Mouse (Mus musculus) cerebellum, postnatal 36 days (tissue): ENCODE measurements around the gene Sept4.

Experiments used
- DNase-seq, 2 experiments: peaks; one replicate each; pipeline ENCODE4 v3.0.0; 2021 to 2022; ENCODE audit warnings: mixed read lengths in 2 of 2

Sept4 gene

DNA sequence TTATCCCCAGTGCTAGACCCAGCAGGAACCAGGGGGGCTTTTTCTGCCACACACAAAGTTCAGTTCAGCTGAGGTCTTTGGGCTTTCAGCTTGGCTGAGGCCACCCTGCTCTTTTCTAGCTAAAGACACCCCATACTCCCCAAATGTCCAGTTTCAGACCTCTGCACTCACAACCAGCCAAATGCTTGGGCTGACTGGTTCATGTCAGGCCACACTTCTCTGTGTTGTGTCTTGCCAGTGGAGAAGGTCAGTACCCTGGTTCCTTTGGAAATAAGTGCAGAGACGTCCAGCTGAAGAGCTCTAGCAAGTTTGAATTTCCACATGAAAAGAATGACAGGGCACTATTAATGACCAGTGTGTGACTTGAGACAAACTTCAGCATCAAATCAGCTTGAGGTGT lies 11.0 kb downstream of the Sept4 start:
- no peak for DNase-seq

DNA sequence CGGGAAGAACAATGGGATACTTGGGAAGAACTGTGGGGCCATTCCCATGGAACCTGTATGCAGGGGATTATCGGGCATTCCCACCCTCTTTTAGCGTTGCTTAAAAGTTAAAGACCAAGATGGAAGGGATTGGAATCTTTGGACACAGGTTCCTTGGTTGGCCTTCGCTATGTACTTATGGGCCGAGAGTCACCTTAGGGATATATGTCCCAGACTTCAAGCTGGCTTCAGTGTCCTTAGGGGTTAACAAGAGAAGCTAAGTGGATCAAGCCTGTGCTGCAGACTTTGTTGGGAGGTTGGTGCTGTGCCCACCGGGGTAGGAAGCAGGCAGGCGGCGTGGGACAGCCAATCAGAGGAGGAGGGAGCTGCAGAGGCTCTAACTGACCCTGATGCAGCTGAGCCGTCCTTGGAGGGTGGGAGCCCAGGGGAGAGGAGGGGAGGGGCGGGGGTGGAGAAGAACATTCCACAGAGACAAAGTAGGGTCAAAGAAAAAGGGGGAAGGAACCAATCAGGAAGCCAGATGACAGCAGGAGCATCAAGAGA lies 11.9 kb downstream of the Sept4 start:
- DNase-seq: peak in 1 of 2 experiments; percentile 29

DNA sequence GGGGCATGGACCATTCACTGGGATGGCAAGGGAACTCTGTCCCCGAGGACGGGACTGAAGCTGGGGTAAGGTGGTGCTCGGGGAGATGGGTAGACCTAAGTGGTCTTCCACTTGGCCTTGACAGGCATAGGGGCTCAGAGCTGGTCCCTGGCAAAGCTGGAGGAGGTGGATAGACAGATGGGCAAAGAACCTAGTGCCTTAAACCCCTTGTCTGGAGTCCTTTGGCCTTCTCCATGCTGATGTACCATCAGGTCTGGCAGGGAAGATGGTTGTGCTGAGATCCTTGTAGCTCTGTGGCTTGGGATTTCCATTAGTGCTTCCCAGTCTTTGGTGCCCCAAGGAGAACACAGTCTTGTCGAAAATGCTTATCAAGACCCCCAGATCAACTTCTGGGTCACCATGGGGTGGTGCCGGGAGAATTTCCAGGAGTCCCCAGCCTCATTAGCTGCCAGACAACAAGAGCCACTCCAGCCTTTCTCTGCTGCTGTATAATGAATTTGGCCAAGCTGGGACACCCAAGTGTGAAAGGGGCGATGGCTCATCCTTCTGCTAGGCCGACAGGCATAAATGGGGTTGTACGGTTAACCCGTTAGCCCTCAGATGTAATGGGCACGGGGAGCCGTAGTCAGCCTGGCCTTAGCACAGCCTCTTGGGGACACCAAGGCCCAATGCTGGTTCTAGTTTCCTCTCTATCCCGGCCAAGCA lies 12.6 kb downstream of the Sept4 start:
- no peak for DNase-seq

DNA sequence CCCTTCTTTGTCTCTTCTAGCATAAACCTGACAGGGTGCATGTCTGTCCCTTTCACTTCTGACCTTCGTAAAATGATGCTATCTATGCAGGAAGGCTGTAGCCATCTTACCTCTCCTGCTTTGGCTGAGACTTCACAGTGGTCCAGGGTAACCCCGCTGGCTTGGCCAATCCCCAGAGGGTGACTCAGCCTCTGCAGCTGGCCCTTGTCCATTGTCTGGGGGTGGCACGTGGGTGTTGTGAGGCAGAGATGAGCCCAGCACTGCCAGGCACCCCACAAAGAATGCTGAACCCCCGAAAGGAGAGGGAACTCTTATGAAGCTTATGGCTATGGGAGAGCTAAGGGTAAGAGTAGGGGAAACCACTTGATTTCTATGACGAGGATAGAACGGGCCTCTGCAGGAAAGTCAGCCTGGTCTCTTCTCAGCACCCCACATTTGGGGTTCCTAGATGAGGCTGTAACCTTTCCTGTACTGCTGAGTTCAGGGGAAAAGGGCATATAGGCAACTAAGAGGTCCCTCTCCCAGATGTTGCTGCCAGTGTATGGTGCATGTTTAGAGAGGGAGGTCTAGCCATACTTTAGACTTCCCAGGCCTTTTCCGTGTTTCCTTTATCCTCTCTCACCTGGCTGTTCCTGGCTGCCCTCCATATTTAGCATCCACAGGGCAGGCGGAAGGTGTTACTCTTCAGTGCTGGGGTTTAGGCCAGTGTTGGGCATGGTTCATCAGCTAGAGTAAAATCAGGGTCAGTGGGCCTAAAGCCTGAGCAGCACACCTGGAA lies 13.4 kb downstream of the Sept4 start:
- DNase-seq: peak; percentile 50 to 54

DNA sequence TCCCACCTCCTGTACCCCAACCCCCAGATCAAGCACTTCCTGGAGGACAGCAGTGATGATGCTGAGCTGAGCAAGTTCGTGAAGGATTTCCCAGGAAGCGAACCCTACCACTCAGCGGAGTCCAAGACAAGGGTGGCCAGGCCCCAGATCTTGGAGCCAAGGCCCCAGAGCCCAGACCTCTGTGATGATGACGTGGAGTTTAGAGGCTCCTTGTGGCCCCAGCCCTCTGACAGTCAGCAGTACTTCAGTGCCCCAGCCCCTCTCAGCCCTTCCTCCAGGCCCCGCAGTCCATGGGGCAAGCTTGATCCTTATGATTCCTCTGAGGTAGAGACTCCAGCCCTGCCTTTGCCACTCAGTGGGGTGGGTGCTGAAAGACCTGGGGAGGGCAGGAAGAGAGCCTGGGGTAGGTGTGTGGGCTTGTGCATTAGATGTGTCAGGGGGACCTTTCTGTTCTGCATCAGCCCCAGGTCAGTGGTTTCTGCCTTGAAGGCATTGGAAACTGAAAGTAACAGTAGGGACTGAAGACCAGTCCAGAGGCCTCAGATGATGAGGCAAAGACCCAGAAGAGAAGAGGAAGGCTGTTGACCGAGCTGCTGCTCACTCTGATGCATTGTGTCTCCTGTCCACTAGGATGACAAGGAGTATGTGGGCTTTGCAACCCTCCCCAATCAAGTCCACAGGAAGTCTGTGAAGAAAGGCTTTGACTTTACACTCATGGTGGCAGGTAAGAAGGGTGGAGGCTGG lies 14.8 kb downstream of the Sept4 start:
- DNase-seq: no peak

DNA sequence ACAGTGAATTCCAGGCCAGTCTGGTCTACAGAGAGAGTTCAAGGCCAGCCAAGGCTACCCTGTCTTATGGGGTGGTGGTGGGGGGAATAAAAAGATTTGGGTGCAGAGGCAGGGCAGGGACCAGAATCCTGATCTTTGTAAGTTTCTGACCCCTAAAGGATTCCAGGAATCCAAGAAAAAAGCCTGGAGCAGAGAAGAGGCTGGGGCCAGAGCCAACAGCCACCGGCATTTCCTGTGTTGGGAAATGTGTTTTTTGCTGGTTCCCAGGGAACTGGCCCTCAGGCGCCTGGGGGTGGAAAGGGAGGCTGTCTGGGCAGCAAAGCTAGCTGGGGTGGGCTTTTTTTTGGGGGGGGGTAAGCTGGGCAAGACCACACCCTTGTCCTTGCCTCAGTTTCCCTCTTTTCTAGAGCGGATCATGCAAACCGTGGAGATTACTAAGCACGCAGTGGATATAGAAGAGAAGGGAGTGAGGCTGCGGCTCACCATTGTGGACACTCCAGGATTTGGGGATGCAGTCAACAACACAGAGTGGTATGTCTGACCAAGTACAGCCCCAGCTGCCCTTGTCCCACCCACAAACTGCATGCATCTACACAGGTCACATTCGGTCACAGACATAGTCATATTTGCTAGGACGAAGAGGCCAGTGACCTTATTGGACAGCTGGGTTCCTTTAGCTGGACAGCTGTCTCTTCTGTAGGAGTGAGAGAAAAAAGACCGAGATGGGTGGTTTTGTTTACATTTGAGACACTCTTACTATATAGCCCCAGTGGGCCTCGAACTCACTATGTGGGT lies 16.2 kb downstream of the Sept4 start:
- no peak for DNase-seq

DNA sequence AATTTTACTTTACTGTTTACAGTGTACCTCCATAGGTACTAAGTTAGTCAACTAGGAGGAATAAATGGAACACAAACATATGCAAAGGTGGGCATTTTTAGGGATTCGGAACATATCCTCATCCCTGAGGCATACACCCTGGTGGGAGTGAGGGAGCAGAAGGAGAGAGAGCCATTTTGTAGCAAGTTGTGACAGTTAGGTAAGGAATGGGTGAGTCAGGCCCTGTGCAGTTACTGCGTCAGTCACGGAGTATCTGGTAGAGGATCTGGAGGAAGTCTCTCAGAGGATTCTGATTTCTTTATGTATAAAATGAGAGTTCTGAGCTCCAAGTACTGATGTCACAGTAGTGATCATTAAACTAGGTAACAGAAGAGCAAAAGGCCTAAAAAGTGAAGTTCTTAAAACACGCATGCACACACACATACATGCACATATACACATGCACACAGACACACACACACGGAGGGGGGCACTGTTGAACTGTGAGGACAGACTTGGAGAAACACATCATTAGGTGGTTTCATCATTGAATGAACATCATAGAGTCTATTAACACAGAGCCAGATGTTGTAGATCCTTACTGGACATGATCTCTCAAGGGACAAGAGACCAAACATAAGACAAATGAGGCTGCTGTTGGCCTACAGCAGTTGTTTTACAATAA lies 18.6 kb downstream of the Sept4 start:
- DNase-seq: no peak

DNA sequence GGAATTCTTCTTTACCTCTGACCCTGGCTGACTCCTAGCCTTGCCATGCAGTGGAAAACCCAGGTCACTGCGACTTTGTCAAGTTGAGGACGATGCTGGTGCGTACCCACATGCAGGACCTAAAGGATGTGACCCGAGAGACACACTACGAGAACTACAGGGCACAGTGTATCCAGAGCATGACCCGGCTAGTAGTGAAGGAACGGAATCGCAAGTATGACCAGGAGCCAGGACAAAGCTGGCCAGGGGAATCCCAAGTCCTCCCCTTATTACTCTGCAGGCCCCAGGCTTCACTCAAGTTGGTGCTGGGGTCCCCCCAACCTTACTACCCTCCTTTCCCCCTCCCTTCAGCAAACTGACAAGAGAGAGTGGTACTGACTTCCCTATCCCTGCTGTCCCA lies 20.9 kb downstream of the Sept4 start:
- DNase-seq: no peak

DNA sequence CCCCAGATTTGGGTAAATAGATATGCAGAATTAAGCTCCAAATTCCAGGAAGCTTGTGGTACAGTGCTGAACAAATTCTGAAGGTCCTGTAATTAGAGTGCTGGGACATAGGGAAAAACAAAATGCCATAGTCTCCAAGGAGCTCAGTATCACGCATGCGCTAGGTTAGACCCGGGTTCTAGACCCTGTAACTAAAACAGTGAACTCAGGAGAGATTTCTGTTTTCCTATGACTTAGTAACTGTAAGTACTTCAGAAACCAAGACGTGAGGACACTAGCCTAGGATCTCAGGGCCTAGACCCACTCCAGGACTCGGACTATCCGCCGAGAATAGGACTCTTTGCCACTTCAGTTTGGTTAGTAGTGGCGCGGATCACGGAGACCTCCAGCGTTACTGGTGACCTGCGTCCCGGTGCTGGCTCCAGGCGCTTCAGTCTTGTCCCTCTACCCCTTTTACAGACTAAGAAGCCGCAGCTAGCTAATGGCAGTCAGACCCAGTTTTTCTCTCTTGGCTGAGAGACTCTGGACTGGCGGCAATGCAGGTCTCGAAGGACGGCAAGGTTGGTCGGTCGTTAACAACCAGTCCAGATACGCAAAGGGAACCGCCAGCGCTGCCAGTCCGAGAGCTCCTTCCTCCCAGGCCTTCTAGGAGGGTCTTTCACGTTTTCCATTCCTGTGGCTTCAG lies 22.3 kb downstream of the Sept4 start:
- peak; percentile 41 to 54 for DNase-seq

DNA sequence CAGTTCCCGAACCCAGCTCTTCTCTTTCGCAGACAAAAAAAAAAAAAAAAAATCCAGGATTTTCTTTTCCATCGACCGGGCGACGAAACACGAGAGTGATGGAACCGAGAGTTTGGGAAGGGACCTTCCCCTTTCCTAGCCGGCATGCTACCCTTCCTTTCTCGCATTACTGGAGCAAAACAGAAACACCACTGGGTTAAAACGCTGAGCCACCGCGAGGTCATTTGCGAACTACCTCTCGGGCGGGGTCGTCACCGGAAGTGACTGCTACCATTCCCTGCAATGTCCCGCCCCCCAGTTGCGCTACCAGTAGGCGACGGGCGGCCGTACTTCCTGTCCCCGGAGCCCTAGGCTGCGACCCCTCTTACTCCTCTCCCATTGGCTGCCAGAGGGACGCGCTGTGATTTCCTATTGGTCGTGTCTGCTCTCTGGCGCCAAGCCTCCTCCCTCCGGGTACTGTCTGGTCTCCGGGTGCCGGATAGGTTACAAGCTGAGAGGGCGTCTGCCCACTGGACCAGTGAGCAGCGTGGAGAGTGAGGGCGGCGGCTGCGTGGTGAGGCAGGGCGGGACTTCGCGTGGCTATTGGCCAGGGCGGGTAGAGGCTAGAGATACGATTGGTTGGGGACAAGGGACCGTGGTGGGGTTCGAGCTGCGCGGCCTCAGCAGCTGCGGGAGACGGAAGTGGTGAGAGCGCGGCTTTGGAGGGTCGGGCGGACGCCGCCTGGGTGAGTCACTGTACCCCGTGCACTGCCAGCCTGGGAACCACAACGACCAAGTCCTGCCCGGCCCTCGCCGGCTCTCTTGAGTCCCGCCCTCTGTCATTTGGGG lies 23.0 kb downstream of the Sept4 start, which contains the start of gene Mtmr4:
Gene Mtmr4 (plus strand): TSS at position 637 of the 828 bp plus-strand sequence.
- peak; percentile 99 to 100 for DNase-seq

DNA sequence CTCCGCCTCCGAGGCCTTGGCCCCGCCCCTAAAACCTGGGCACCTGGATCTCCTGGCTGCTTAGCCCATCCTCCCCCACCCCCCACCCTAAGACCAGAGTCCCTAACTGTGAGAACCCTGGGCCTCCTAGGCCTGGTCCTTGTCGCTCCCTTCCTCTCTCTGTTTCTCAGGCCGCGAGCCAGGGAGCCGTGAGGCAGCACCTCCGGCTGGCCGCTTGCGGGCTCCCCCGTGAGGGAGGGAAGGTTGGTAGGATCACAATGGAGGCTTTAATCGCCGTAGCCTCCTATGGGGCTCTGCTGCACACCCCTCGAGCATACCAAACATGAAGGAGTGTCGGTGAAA lies 23.6 kb downstream of the Sept4 start:
- no peak for DNase-seq

DNA sequence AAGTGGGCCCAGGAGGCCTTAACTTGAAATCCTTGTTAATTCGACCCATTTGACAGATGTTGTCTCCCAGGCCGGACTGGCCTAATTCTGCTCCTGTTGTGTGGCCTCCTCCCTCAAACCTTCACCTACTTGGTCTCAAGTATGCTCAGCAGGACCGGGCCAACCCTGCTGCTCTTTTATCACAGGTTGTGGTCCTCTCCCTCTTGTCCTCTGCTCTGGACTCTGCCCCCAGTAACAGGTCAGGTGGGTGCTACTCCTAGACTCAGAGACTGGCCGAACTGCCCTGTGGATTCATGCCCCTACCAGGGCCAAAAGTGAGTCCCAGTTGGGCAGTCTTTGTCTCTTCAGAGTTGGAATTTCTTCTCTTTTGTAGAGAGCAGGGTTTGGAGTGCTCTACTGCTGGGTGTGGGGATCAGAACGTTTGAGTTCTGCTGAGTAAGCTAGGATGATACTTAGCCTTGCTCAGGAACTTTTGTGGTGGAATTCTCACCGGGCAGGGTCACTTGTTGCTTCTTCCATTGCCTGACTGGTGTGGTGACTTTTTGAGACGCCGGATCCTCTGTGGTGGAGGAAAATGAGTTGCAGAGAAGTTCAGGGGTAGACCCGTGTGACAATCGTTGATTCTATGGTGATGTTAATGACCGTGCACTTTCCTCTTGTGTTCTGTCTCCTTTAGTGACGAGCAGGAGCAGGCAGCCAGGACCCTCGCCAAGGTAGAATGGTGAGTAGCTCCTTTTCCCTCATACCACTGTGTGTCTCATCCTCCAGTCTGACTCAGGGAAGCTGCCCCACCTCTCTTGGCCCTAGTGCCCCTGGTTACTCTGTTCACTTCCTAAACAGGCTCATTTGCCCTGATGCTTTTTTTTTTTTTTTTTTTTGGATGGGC lies 24.3 kb downstream of the Sept4 start:
- DNase-seq: no peak

DNA sequence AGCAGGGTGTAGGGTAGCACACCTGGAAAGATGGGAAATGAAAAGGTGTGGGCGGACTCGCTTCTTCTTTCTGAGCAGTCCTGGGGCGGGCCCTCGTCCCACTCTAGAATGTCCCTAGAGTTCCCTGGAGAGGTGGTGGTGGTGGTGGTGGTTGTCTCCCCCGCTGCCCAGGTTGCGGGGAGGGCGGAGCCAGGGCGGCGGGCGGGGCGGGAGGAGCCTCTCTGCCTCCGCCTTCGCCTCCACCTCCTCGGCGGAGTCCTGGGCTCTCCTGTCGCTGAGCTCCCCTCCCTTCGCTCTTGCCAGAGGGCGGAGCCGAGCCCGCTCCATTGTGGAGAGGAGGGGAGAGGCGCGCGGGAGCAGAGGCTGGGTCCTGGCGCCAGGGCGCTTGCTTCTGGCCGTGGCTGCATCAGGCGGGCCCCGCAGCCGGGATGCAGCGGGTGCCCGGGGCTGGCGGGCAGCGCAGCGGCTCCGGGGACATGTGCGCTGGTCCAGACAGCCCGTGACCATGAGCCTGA lies 26.7 kb downstream of the Sept4 start:
- DNase-seq: peak; percentile 82 to 88

DNA sequence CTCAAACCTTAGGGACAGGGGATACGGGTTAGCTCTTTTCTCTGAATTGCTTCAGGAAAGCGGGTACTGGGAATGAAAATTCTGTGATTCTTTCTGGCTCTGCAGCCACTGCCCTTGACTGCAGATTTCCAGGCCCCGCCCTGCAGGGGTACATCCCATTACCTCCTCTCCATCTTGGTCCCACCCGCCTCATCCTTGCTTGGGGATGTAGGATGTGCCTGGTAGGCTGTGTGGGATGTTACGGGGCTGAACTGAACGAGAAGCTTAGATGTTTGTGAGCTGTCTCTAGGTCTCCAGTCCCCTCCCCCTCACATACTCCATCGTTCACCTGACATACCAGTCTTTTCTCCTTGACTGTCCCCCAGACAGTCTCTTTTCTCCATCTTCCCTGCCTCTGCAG lies 27.3 kb downstream of the Sept4 start:
- DNase-seq: peak; percentile 24 to 28

DNA sequence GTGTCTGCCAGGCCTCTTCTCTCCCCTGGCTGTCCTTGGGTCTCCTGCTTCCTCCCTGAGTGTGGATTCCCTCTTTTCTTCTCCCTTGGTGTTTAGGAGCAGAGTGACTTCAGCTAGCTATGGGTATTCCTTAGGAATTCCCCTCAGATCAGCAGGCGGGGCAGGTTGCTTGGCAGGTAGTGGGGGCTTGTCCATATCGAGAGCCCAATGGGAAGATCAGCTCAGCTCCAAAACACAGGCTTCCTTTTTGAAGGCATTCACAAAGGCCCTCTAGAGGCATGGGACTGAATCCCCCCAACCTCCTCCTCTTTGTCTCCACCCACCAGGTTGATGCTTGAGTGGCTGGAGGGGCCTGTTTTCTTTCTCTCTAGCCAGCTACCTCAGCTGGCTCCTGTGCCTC lies 27.8 kb downstream of the Sept4 start:
- DNase-seq: no peak

DNA sequence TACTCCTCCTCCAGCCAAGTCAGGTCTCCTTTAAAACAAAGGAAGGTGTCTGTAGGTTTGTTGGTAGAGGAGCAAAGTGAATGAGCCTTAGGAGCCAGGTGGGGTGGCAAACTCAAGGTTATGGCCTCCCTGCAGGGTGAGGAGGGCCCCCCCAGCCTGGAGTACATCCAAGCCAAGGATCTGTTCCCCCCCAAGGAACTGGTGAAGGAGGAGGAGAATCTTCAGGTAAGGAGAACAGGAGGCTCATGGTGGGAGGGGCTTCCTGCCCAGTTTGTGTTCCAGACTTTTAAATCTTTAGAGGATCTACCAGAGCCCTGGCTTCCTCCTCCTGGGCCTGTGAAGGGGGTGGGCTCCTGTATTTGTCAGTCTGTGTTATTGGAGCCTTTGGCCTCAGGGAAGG lies 28.4 kb downstream of the Sept4 start:
- no peak for DNase-seq

DNA sequence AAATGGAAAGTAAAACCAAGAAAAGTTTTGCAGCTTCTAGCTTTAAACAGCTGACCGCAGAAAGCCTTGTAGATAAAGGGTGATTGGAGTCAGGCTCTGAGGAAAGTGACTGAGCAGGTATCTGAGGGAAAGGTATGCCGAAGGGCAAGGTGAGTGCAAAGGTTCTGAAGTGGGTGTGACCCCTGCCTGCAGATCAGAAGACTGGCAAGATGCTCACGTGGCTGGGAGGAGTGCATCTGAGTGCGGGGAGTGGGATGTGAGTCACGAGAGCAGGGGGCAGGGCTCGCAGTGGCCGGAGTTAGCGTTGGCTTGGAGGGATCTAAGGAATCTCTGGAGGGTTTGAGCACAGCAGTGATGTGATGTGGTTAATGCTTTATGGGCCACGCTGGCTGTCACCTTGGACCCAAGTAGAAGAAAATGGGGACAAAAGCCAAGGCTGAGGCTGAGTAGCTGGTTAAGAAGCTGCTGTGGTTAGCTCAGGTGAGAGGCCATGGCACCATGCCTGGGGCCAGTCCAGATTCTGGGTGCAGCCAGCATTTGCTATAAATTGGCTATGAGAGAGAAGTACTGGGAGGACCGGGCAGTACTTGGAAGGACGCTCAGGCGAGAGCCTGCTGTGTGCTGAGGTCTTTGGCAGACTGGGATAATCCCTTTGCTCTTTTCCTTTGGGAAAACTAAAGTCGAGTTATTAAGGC lies 30.8 kb downstream of the Sept4 start:
- no peak for DNase-seq

DNA sequence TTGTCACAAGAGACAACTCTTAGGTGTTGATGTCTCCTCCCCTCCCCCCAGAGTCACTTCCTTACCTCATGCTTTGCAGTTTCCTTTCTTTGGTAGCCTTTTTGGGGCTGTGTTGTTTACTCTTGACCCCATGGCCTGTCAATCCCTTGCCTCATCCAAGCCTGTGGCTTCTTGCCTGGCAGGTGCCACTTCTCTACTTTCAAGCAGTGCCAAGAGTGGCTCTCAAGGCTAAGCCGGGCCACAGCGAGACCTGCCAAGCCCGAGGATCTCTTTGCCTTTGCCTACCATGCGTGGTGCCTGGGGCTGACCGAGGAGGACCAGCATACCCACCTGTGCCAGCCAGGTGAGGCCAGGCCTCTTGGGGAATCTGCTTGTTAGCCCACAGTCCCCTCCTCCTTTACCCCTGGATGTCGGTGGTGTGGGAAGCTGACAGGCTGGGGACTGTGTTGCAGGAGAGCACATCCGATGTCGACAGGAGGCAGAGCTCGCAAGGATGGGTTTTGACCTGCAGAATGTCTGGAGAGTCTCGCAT lies 31.7 kb downstream of the Sept4 start:
- no peak for DNase-seq
